Mouse (Mus musculus): ENCODE data around the gene Tmeff1. TPM values are rescaled to one million over a fixed set of nuclear protein-coding genes. Genes with fewer than 3 reads are reported as not detected.

Gene Tmeff1
- polyA plus RNA-seq, 1 experiment = not detected

DNA sequence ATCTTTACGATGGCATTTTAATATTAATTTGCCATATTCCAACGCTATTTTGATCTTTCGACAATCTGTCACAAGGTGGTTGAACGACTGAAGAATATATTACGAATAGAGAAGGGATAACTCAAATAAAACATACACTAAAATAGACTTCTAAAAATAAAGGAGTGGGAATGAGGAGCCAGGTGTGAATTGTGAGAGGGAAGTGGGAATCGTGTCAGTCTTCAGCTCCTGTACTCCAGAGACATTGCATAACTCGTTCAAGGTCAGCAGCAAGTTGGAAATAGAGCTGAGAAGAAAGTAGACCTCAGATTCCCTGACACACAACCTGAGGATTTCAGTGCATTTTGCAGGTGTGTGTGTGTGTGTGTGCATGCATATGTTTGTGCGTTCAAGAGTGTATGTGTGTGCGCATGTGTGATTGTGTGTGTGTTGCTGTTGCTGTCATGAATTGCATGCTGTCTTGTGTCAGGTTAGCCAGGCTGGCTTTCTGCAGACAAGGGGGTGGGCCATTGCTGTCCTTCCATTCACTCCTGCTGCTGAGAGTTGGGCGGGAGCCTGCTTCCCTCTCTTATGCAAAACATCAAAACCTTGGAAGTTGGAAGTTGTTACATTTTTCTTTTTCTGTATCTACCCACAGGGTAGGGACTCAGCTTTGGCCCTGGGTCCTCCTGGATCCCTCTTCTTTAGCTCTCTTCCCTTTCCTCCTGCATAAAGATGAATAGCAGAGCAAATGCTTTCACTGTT lies 65.8 kb downstream of the Tmeff1 start:
- H3K4me1 ChIP-seq (ENCODE audit: control insufficient read depth, insufficient read depth, low read length) = peaks cover 5% of the 10 kb centered on the region; the same call in 1 of the 2 replicates
- no peak for TF ChIP-seq POLR2A (IDR thresholded peaks at IDR 0.05; ENCODE audit: insufficient read depth, low read depth, low read length)
- no peak for TF ChIP-seq CTCF (IDR thresholded peaks at IDR 0.05; ENCODE audit: insufficient read depth, low read depth, low read length)
- whole genome bisulfite sequencing = 85% methylated on average over 10 of the region's 10 CpGs
- no peak overlapping the region for H3K4me3 ChIP-seq (ENCODE audit: insufficient read depth, low read depth, low read length)
- no peak overlapping the region for H3K27ac ChIP-seq (ENCODE audit: insufficient read depth, low read depth, low read length)

DNA sequence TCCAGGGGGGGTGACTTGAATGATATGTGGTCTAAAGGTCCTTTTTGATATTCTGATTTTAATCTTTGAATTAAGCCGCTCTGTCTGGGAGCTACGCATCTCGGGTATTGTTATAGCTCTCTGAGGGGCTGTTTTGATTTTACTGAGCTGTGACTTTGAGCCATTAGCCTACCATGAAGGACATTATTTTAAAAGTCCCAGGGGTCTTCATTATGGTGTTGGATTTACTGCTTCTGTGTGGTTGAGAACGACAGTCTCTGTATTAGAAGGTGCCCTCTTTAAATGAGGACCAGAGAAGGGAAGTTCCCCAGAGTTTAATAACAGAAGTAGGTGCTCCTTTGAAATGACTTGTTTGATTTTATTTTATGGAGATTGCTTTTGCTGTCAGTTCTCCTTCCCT lies 69.1 kb downstream of the Tmeff1 start:
- TF ChIP-seq POLR2A (IDR thresholded peaks at IDR 0.05; ENCODE audit: insufficient read depth, low read depth, low read length) = no peak
- no peak for TF ChIP-seq CTCF (IDR thresholded peaks at IDR 0.05; ENCODE audit: insufficient read depth, low read depth, low read length)
- 91% methylated on average over 4 of the region's 4 CpGs for WGBS

DNA sequence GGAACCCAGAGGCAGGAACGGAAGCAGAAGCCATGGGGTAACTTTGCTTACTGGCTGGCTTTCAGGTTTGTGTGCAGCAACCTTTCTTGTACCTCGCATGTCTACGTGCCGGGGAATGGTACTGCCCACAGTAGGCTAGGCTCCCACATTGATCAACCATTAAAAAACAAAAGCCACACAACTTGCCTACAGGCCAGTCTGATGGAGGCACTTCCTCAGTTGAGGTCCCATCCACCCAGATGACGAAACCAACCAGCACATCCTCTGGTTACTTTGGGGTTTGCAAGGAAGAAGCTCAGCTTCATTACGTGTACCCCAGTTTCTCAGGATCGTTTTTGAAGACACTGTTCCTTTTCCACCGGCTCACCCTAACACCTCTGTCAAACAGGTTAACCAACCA lies 71.6 kb downstream of the Tmeff1 start:
- Histone ChIP-seq H3K4me1 (ENCODE audit: control insufficient read depth, insufficient read depth, low read length) (no peaks in the 10 kb centered on the region), H3K27ac (ENCODE audit: insufficient read depth, low read depth, low read length) (no peak overlapping the region), H3K4me3 (ENCODE audit: insufficient read depth, low read depth, low read length) (no peak overlapping the region)
- no peak for TF ChIP-seq POLR2A (IDR thresholded peaks at IDR 0.05; ENCODE audit: insufficient read depth, low read depth, low read length)
- WGBS = 97% methylated on average over 8 of the region's 8 CpGs

More for the DNA sequence above, 69.1 kb downstream of the Tmeff1 start:
- Histone ChIP-seq H3K4me3 (ENCODE audit: insufficient read depth, low read depth, low read length) (no peak overlapping the region), H3K4me1 (ENCODE audit: control insufficient read depth, insufficient read depth, low read length) (peaks cover 3% of the 10 kb centered on the region; the same call in 1 of the 2 replicates), H3K27ac (ENCODE audit: insufficient read depth, low read depth, low read length) (no peak overlapping the region)

DNA sequence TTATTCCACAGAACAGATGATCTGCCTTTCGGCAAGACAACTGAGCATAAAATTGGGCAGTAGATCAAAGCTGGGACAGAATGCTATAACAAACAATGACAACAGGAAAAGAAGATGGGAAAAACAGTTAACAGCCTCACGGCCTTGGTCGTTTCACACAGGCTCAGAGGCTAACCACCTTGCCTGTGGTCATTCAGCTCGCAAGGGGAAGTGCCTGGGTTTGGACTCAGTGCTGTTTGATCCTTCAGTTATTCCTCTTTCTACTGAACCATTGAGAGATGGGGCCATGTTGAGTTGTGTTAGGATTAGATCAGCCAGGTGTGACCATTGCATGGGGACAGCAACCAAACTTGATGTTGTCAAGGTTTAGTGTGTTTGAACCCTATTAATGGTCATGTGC lies 75.2 kb downstream of the Tmeff1 start:
- no peak overlapping the region for H3K27ac ChIP-seq (ENCODE audit: insufficient read depth, low read depth, low read length)
- TF ChIP-seq POLR2A (IDR thresholded peaks at IDR 0.05; ENCODE audit: insufficient read depth, low read depth, low read length) = no peak
- TF ChIP-seq CTCF (IDR thresholded peaks at IDR 0.05; ENCODE audit: insufficient read depth, low read depth, low read length) = no peak

DNA sequence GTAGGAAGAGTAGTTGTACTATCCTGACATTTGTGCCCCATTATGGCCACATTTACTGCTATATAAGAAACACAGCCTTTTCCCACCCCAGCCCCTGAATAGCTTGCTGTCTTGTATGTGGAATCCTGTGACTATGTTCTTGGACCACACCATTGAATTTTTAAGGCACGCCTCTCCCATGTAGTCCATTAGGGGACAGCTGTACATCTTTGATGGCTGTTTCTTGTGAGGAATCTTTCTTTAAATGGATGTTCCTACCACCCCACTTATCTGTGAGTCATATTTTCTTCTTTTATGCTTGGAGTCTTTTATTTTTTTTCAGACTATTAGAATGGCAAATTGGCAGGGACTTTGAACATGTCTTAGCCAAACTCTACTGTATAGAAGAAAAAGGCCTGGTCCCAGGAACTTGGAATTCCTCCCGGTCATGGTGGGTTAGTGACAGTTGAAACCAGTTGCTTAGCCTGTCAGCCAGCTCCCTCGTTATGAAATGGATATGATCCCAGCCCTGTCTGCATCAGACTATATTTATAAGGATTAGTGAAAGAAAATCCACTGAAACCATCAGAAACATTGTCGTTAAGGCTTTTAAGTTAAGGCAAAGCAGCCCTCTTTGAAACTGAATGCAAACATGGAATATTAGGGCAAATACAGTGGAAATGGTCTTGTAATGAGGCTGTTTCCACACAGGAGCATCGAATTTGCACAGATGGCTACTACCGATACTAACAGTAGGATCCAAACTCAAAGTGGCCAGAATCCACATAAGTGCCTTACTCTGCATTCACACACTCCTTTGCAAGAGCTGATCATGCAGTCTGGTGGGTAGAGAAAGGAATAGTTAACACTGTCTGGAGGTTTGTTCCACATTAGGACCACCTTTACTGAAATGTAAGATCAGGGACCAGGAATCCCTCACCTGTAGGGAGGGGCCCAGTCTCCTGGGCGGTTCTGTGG lies 75.9 kb downstream of the Tmeff1 start:
- Histone ChIP-seq H3K27ac (ENCODE audit: insufficient read depth, low read depth, low read length) (no peak overlapping the region), H3K4me3 (ENCODE audit: insufficient read depth, low read depth, low read length) (no peak overlapping the region), H3K4me1 (ENCODE audit: control insufficient read depth, insufficient read depth, low read length) (peaks cover 5% of the 10 kb centered on the region; the same call in 1 of the 2 replicates)
- 67% methylated on average over 7 of the region's 7 CpGs for WGBS
- TF ChIP-seq CTCF (IDR thresholded peaks at IDR 0.05; ENCODE audit: insufficient read depth, low read depth, low read length) (no peak), POLR2A (IDR thresholded peaks at IDR 0.05; ENCODE audit: insufficient read depth, low read depth, low read length) (no peak)

More for the DNA sequence above, 75.2 kb downstream of the Tmeff1 start:
- 93% methylated on average over 4 of the region's 4 CpGs for WGBS
- peaks cover 5% of the 10 kb centered on the region; the same call in 1 of the 2 replicates for H3K4me1 ChIP-seq (ENCODE audit: control insufficient read depth, insufficient read depth, low read length)
- no peak overlapping the region for H3K4me3 ChIP-seq (ENCODE audit: insufficient read depth, low read depth, low read length)

DNA sequence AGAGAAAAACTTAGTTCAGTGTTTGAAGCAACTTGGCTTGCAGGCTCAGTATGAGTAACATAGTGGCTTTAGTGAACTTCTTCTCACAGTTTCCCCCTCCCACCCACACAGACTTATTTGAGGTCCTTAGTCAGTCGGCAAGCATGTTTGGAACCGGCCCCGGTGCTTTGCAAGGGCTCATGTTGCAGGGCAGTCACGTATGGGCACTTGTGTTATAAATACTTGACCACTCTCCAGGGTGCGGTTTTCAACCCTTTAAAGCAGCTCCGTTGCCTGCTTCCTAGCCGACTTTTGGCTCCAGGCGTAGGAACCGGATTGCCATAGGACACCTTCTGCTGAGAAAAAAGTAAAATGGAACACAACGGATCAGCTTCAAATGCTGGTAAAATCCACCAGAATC lies 78.3 kb downstream of the Tmeff1 start, which contains the start of gene Cavin4:
TSS of gene Cavin4 (plus strand) at position 244 of the 400 bp plus-strand sequence.
- no peak within 1 kb of the TSS for H3K4me3 ChIP-seq (ENCODE audit: insufficient read depth, low read depth, low read length)
- H3K4me1 ChIP-seq (ENCODE audit: control insufficient read depth, insufficient read depth, low read length) = peaks cover 10% of the 10 kb centered on the region
- TF ChIP-seq CTCF (IDR thresholded peaks at IDR 0.05; ENCODE audit: insufficient read depth, low read depth, low read length) (no peak), POLR2A (IDR thresholded peaks at IDR 0.05; ENCODE audit: insufficient read depth, low read depth, low read length) (no peak)
- H3K27ac ChIP-seq (ENCODE audit: insufficient read depth, low read depth, low read length) = no peak within 1 kb of the TSS
- 72% methylated on average over 10 of the region's 10 CpGs for WGBS

DNA sequence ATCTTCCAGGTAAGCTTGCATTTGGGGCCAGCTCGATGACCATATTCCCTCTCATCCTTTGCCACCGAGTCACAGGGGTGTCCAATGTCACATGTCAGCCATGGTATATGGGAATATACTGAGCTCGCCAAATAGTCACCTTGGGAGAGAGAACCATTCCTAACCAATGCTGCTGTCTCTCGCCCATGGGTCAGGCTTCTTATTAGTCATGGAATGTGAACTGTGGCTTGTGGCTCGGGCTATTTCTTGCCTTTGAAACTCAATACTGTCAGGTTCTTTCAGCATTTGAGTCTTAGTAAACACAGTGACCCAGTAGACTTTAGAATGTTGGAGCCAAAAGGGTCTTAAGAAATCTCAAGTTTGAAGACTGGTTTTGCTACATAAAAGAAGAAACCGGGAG lies 79.0 kb downstream of the Tmeff1 start:
- 91% methylated on average over 6 of the region's 6 CpGs for WGBS
- H3K4me1 ChIP-seq (ENCODE audit: control insufficient read depth, insufficient read depth, low read length) = peaks cover 10% of the 10 kb centered on the region
- TF ChIP-seq POLR2A (IDR thresholded peaks at IDR 0.05; ENCODE audit: insufficient read depth, low read depth, low read length) = no peak
- no peak overlapping the region for H3K4me3 ChIP-seq (ENCODE audit: insufficient read depth, low read depth, low read length)
- H3K27ac ChIP-seq (ENCODE audit: insufficient read depth, low read depth, low read length) = no peak overlapping the region

DNA sequence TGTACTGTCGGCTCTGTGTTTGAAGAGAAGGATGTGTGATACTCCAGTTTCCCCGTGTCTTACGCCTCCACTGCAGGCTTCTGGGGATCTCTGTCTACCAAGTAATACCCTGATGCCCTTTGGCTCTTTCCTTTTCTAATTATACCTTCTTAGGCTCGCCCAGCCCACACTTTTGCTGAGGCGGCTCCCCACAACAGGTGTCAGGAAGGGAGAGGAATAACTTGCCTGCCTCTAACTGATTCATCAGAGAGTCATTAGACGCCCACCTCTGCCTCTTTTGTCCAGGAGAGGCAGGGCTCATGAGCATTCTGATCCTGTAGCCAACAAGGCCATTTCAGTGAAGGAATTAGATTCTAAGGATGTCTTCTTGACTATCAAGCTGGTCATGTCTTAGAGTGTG lies 82.3 kb downstream of the Tmeff1 start:
- Histone ChIP-seq H3K4me1 (ENCODE audit: control insufficient read depth, insufficient read depth, low read length) (peaks cover 10% of the 10 kb centered on the region), H3K27ac (ENCODE audit: insufficient read depth, low read depth, low read length) (no peak overlapping the region), H3K4me3 (ENCODE audit: insufficient read depth, low read depth, low read length) (no peak overlapping the region)
- 59% methylated on average over 6 of the region's 6 CpGs for WGBS
- TF ChIP-seq POLR2A (IDR thresholded peaks at IDR 0.05; ENCODE audit: insufficient read depth, low read depth, low read length) (no peak), CTCF (IDR thresholded peaks at IDR 0.05; ENCODE audit: insufficient read depth, low read depth, low read length) (no peak)

DNA sequence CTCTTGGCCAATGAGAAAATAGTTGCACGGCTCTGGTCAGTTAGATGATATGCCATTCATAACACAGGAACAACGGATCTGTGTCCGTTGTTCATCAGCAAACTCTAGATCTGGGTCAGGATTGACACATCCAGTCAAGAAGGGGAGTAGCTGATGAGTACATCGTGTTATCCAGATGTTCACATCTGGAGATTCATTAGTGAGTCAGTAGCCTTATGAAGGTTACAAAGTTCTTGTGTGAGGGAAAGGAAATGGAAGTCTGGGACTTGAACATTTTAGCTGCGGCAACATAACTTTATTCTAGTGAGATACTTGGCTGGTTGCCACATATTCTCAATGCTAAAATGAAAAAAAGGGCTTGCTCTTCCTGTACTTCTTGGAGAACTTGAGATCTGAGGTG lies 87.9 kb downstream of the Tmeff1 start:
- Histone ChIP-seq H3K4me1 (ENCODE audit: control insufficient read depth, insufficient read depth, low read length) (no peaks in the 10 kb centered on the region), H3K27ac (ENCODE audit: insufficient read depth, low read depth, low read length) (no peak overlapping the region), H3K4me3 (ENCODE audit: insufficient read depth, low read depth, low read length) (no peak overlapping the region)
- TF ChIP-seq POLR2A (IDR thresholded peaks at IDR 0.05; ENCODE audit: insufficient read depth, low read depth, low read length) = no peak
- no peak for TF ChIP-seq CTCF (IDR thresholded peaks at IDR 0.05; ENCODE audit: insufficient read depth, low read depth, low read length)
- WGBS = 80% methylated on average over 5 of the region's 5 CpGs

Data from olfactory bulb, adult 2 months (tissue).